Mouse (Mus musculus): ENCODE data around the gene Shh. TPM values are rescaled to one million over a fixed set of nuclear protein-coding genes. Genes with fewer than 3 reads are reported as not detected.

Shh gene
- 1 to 10 TPM; 1.4 to 1.7 TPM for total RNA-seq (2021)

DNA sequence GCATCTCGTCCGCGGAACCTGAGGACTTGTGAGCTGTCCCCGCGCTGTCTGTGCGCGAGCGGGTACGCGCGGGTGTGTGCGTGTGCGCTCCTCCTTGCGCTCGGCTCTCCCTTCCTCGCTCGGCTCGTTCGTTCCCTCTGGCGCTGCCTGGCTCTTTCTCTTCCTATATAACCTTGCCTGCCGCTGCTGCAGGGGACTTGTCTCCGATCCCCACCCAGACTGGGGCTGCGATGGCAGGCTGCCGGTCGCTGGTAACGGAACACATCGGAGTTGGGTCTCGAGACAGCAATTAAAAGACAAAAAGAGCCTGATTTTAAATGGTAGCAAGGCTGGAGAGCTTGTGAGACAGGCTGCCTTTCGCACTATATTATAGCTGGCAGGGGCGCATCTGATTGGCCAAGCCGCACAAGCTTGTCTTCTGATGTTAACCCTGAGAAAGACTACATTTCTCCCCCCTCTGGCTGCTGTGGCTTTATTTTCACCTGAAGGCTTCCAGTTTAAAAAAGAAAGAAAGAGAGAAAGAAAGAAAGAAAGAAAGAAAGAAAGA, at the start of gene Shh:
TSS of gene Shh (minus strand) at position 497 of the 547 bp plus-strand sequence.
- DNase-seq (ENCODE audit: extremely low spot score in 1 of 2, low spot score in 1 of 2), result peak; percentile 19 to 39

DNA sequence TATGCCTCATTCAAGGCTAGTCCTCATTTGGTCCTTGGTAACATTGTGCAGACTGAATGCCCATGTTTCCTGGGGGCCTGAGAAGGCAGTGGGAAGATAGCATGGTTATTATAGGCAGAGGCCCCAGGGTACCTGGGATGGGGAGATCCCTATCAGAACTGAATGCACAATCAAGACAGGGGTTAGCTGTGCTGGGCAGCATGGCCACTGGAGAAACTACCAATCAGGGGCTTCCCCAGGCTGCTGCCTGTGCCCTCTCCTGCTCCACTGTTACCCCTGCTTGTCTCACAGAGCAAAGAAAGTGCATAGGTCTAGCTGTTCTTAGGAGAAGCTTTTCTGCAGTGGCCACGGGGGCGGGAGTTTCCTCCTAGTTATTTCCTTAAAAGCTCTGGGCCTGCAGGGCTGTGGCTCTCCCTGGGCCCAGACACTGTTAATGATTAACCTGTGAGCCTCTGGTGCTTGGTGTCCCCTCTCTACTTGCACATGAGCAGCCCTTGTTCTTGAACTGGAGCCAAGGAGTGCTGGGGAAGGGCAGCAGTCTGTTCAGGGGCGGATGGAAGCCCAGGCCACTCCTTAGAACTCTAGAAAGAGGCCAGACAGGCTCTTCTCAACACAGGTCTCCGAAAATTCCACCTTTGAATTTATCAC, 33.9 kb upstream of the Shh start:
- DNase-seq (ENCODE audit: extremely low spot score in 1 of 2, low spot score in 1 of 2), result no peak

DNA sequence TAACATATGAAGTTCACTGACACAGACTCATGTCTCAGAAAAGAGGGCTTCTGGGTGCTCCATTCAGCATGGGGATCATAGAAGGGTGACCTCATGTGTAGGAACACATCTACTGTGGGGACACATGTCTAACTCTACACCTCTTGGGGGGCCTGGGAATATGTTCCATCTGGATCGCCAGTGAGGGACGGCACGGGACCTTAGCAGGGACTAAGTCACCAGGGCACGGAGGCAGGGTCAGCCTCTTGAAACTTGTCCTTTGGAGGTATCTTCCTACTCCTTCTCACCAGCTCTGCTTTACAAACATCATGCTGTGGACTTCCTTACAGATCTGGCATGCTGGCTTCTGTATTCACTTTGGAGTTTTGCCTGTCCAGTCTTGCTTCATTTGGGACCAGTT, 31.8 kb upstream of the Shh start:
- no peak for DNase-seq (ENCODE audit: extremely low spot score in 1 of 2, low spot score in 1 of 2)

DNA sequence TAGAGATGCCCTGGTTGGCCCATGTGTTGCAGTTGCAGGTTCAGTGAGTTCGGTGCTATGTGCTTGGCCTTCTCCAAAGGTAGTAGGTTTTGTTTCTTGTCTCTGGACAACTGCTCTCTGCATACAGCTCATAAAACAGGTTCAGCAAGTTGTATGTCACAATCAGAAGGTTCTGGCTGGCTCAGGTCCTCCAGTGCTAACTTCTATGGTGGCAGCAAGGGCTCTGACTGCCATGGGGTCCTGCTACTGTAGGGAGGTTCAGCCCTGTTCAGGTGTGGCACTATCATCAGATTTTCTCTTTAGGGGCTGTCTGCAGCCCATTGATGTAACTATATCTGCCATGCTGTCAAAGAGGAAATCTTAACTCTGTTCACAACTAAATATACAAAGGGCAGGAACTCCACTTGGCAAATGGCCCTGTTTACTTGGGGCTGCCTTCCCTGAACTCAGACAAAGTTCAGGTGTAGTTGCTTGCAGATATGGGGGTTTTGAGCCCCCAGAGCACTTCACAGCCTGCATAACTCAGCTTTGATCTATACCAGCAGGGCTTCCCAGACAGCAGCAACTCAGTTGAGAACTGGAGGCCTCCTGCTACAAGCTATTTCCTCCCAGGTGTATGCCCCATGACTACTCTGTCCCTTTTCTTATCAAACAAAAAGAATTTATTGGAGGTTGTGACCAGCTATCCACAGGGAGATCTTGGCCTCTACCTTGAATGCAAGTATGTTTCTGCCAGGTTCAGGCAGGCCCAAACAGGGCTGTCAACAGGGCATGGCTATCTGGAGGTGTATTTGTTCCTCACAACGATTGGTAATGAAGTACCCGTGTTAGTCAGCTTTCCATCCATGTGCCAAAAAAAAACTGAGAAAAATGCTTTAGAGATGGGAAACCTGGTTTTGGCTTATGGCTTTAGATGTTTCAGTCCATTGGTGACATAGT, 28.9 kb upstream of the Shh start:
- DNase-seq (ENCODE audit: extremely low spot score in 1 of 2, low spot score in 1 of 2), result no peak

DNA sequence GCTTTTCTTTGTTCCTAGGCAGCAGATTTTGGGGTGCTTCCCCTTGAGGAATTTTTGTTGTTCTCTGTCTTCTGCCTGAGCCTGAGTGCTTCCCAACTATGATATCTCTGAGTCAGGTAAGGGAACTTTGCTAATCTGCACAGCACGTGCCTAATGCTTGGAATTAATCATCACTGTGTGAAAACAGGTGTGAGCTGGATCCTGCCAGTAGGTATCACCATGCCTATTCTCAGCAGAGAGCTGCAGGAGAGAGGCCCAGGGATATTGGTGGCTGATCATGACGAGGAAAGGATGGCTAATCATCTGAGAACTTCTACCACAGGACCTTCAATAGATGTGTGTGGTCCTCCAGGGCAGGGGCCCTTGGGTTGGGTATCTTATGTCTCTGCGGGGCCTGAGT, 26.5 kb upstream of the Shh start:
- DNase-seq (ENCODE audit: extremely low spot score in 1 of 2, low spot score in 1 of 2), result no peak

DNA sequence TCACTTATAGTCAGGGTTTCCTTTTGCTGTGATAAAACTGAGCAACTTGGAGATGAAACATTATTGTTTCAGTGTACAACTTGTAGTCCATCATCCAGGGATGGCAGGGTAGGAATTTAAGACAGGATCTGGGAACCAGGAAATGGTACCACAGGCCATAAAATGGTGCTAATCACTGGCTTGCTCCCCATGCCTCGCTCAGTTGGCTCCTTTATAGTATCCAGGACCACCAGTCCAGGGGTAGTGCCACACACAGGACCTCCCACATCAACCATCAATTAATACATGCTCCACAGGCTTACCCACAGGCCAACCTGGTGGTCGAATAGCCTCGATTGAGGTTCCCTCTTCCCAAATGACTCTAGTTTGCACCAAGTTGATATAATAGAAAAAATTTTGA, 15.9 kb upstream of the Shh start:
- DNase-seq (ENCODE audit: extremely low spot score in 1 of 2, low spot score in 1 of 2), result no peak

DNA sequence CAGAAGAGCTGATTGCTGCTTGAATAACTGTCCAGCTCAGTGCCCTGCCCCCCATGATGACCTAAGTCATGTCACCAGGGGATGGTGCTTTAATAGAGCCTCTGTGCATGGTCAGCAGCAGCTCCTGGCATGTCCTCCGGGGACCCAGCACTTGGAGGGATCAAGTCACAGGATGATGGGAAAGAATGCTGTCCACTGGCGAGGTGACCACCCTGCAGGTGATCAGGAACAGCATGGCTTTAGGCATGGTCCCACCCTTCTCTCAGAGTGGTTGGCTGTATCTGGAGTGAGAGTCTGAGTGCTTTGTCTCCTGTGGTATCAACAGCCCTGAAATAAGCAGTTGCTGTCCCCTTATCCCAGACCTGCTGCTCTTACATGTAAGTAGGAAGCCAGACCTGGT, 14.7 kb upstream of the Shh start:
- no peak for DNase-seq (ENCODE audit: extremely low spot score in 1 of 2, low spot score in 1 of 2)

DNA sequence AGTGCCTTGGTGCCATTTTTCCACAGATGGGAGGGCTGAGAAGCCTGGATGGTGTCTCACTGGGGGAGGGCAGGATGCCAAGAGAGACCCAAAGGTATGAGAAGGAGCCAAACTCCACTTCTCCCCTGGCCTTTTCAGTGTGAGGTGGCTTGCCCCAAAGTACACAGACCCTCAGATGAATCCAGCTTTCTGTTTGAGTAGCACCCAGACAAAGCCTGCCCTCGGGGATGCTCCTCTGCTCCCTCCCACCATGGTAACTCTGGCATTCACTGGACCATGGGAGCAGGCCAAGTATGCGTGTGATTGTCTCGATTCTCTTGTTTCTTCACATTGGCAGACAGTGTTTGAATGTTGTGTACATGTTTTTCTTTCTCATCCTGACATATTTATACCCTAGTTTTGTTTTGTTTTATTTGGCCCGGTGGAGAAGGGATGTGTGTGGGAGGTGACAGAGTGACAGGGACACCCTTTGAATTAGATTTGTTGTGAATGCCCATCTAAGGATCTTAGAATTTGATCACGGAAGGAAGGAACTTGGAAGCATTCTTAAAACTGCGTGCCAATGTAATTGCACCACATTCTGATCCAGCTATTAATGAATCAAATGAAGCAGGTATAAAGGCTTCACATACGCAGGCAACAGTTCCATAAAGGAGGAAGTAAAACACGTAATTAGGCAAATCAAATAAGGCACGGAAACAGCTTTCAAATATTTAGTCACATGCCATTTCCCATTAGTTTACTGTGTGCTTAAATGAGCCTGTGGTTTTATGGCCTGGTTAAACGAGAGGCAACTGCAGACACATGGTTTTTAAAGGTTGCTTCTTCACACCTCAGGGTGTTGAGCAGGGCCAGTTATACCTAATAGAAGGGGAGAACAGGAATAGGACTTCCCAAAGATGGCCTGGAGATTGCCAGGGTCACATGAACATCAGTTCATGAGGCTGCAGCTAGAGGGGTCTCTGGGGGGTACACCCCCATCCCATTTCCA, 9.6 kb upstream of the Shh start:
- no peak for DNase-seq (ENCODE audit: extremely low spot score in 1 of 2, low spot score in 1 of 2)

DNA sequence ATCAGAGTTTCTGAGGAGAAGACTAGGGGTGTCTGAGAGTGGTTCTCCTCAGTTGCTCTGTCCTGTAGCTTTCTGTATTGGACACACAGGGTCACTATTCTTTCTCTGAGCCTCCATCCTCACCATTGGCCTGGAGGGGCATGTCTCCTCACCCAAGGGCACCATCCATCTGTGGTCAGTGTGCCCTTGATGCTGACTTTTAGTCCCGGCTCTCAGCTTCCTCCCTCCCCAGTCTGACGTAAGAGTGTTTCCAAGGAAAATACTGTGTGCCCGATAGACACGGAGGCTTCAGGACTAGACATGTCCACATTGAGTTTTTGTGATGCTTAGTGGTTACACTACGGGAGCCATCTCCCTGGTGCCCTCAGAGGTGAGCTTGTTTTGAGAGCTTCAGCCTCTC, 6.5 kb upstream of the Shh start:
- DNase-seq (ENCODE audit: extremely low spot score in 1 of 2, low spot score in 1 of 2), result no peak

DNA sequence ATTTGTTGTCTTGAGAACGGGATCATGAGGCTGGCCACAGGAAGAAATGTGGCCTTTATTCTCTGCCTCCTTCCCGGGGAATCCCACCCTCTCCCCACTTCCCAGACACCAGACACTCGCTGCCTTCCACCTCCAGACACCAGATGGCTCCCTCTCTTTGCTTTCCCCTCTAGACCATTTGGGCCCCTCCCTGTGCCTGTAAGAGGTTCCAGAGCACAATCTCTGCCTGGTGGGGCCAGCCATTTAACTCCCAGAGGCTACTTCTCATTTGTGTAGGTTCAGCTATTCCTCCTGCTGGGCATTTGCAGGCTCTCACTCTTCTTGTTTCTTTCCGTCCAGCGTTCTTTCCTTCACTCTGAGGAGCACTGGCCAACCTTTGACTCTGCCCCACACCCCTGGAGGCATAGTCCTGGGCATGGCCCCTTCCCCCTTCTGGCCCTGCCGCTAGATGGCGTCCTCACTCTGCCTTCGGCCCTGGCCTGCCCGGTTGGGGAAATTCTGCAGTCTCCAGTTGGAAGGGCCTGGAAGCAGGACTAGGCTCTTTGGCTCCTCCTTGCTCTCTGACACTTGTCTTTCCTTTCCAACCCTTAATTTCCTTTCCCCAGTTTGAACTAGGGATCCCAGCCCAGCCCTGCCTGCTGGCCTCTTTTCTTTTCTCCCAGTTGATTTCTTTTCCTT, 2.6 kb upstream of the Shh start:
- peak; percentile 68 to 74 for DNase-seq (ENCODE audit: extremely low spot score in 1 of 2, low spot score in 1 of 2)

DNA sequence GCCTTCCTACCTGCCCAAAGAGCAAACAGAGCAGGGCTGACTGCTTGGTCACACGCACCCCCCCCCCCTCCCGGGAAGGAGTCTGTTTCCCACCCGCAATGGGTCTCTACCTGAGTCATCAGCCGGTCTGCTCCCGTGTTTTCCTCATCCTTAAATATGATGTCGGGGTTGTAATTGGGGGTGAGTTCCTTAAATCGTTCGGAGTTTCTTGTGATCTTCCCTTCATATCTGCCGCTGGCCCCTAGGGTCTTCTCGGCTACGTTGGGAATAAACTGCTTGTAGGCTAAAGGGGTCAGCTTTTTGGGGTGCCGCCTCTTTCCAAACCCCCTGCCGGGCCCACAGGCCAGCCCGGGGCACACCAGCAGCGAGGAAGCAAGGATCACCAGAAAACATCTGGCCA, 705 bp downstream of the Shh start:
- DNase-seq (ENCODE audit: extremely low spot score in 1 of 2, low spot score in 1 of 2), result no peak

DNA sequence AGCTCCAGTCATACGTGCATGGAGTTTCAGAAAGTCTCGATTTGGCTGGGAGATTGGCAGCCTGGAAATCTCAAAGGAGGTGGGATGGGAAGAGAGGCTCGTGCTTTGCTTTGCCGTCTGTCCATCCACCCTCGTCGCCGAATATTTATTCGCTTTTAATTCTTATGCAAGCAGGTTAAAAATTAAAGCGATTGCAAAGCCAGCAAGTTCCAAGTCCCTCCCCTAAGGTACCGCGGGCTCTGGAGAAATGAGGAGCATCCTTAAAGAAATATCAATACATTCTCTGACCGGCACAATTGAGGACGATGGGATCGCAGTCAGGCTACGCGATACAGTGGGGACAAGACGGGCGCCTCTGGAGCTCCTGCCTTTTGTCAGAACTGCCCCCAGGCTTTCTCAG, 1.5 kb downstream of the Shh start:
- DNase-seq (ENCODE audit: extremely low spot score in 1 of 2, low spot score in 1 of 2), result no peak

DNA sequence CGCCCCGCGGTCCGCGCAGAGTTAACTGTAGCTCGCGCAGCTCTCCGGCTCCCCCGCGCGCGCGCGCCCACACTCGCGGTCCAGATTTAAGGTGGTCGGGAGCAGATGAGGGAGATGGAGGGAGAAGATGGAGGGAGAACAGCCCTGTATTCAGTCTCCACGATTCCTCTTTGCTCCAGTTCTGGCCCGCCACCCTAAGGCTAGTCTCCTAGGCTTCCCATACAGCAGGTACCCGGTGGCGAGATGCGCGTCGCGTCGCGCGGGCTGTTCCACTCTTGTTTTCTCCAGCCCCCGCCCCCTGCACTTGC, 2.0 kb downstream of the Shh start:
- peak; percentile 45 to 50 for DNase-seq (ENCODE audit: extremely low spot score in 1 of 2, low spot score in 1 of 2)

DNA sequence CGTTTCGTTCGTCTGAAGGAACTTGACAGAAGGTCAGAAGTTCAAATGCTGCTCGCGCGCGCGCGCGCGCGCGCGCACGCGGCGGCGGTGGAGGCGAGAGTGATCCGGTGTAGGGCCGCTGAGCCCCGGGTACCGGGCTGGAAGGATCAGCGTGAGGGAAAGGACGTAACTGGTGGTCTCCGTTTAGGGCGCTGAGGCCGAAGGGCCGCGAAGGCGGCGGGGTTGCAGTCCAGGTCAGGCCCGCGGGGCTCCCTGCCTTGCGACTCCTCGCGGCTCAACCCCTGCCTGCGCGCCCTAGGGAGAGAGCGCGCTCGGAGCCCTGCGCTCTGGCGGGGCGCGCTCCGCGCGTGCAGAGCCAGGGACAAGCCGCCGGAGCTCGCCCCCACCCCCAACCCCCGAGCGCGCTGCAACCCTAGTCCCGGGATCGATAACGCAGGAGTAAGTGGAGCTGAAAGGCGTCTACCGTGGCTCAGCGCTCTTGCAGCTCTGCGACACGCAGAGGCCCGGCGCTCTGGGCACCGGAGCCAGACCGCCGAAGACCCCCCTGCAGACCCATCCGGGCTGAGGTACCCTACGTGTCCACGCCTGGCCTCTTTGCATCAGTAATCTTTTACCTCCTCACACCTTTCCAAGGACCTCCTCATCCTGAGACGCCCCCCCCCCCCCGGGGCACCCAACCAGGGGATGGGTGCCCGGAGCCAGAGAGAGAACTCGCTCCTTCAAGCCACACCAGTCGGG, 2.5 kb downstream of the Shh start:
- peak in 1 of 2 experiments; percentile 36 for DNase-seq (ENCODE audit: extremely low spot score in 1 of 2, low spot score in 1 of 2)

DNA sequence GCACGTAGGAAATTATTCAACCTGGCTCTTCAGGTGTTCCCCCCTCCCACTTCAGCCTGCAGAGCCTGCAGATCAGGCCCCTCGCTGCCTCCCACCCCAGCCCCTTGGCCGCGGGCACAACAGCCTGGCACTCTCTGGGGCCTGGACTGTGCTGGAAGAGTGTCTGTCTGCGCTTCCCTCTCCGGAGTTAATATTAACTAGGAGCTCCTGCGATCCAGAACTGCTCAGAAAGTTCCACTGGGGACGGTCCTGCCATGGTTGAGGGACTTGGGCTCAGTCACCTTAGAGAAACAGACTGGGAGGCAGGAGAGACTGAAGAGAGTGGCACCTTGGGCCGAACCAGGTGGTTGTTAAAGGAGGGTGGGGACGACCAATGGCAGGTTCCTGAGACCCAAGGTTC, 3.4 kb downstream of the Shh start:
- DNase-seq (ENCODE audit: extremely low spot score in 1 of 2, low spot score in 1 of 2), result no peak

DNA sequence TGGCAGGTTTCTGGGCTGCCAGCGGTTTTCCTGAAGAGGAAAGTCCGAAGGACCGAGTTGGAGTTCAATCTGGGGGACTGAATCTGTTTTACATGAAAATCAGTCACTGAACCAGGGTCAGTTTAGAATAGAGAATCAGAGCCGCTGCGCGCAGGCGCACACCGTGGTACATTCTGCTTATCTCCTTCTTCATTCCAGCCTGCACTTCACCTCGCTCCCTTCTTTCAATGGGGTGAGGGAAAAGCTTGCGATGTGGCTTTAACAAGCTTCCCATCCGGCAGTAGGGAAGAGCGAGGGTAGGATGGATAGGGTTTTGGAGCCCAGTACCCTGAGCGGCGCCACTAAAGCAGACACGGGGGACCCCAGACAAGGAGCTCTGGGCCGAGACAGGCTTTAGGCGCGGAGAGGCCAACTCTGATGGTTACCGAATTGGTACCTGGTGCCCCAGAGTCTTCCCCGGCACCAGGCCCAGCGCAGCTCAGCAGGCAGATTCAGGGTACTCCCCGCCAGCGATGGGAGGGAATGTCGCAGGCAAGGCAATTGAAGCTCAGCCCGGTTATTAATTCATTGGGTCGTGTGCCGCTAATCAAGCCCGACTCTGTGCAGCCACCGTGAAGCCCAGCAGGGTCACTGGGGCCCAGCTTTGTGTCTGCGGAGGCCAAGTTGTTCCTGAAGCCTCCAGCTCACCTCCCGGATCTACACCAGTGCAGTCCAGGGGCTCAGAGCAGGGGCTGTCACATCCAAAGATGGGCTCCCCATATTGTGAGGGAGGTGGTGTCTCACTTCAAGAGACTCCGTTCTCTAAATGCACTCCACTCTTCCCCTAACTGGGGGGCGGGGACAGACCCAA, 4.1 kb downstream of the Shh start:
- DNase-seq (ENCODE audit: extremely low spot score in 1 of 2, low spot score in 1 of 2), result no peak

DNA sequence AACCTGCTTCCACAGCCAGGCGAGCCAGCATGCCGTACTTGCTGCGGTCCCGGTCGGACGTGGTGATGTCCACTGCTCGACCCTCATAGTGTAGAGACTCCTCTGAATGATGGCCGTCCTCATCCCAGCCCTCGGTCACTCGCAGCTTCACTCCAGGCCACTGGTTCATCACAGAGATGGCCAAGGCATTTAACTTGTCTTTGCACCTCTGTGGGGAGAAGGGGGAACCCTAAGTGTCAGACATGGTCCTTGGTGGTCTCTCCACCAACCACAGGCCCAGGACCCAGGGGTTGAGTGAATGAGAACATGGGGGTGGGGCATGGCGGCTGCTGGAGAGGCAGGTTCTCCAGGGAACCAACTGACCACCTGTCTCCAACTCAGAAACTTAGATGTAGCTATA, 5.7 kb downstream of the Shh start:
- no peak for DNase-seq (ENCODE audit: extremely low spot score in 1 of 2, low spot score in 1 of 2)

DNA sequence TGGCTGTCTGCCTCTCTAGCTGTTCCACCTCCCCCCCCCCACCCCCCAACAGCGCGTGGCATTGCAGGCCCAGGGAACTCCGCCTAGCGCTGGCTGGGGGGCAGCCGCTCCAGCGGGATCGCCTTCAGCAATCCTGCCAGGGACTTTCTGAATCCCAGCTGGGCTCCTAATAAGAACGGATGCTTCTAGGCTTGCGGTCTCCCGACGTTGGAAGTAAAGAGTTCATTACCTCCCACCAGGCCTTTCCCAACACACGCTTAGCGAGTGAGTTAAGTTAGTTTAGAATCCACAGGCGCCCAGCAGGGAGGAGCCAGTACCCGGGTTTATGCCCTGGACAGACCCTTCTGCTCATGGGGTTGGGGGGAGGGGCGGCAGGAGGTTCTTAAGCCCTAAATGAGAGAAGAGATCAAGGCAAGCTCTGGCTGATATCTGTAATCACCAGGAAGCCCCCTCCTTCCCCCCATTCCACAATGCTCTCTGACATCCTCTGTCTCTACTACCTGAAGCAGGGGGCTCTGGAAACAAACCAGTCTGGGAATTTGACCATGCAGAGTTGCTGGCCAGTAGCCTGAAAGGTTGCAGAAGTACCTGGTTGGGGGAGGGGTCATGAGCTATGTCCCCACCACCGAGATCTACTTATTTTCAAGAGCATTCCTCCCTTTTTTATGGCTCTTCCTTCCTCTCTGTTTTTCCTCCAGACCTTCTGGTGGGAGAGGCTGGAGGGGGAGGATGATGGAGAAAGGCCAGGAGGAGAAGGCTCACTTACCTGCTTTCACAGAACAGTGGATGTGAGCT, 6.3 kb downstream of the Shh start:
- no peak for DNase-seq (ENCODE audit: extremely low spot score in 1 of 2, low spot score in 1 of 2)

Data from layer of hippocampus, postnatal 25 days (tissue).